Mouse (Mus musculus): ENCODE measurements around the gene Pkdrej.
"Not testable (repeated sequence)": the region's sequence is repeated elsewhere in the genome, so short reads cannot be mapped to it uniquely, and the experiment has no call there.

The Pkdrej gene

DNA sequence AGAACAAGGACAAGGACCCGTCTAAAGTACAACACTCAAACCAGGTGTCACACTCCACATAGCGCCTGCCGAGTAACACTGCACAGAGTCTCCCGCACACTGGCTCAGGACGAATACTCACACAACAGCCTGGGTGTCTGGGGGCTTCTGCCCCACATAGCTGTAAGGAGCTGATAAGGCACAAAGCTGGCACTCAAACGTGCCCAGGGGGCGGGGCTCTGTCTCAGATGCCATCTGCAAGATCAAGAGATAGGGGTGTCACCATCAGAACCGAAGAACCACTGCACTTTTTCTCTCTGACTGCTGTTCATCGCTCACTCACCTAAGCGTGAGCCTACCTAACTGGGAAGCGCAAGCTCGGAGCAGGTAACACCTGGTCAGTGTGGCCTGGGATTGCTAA is 12.4 kb downstream of the Pkdrej start:
- DNase-seq: peak; percentile 52 to 68

GRCm38 (mm10) chr15:85808434-85808833 is 13.1 kb downstream of the Pkdrej start:
- DNase-seq: no peak

DNA sequence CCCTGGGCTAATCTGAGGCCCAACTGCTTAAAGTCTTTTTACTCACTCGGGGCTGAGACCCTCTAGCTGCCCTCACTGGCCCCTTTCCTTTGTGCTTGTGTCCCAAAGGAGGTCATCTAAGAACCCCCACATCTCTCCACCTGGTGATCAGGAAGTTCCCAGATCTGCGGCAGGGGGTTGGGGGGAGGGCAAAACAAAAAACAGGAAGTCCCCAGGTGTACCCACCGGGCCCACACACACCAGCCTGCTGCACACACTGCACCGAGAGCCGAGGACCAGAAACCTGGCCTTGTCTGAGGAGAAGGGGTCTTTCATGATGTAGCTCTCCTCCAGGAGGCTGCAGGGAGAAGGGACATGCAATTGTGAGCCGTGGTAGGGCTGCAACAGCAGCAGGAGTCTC is 13.5 kb downstream of the Pkdrej start:
- peak in 1 of 2 experiments; percentile 25 for DNase-seq

DNA sequence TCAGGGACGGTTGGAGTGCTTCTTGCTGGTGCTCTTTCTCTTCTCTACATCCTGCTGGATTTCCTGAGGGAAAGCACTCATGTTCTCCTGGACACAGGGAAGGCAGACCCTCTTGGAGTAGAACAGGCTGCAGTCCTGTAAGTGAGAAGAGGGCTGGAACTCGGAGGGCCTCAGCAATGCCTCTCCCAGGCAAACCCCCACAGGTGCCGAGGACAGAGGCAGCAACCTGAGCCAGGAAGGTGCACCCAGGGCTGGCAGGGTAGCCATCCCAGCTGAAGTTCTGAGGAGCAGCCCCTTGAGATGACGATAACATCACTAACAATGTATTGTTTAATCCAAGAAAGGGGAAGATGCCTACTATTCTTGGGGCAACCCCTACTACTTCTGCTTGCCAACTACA is 14.1 kb downstream of the Pkdrej start:
- DNase-seq: no peak

DNA sequence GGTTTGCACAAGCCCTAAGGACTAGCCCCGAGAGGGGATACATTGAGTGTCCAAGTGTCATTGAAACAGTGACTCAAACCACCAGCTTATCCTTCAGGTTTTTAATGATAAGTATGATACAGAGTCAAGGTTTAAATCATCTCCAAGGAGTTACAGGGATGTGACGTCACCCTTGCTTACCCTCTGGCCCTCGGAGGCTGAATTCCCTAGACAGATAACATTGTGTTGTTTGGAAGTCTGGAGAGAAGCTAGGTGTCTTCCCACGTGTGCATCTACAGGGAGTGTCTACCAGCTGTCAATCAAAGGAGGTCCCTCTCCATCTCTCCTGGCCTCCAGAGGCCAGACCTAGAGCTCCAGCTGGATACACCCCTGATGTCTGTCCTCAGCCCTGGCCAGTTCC is 14.6 kb downstream of the Pkdrej start:
- DNase-seq: no peak

- no peak for DNase-seq
Measured at GRCm38 (mm10) chr15:85802931-85803330, 18.6 kb downstream of the Pkdrej start.

GRCm38 (mm10) chr15:85798676-85799075 is 22.9 kb downstream of the Pkdrej start:
- no peak for DNase-seq

DNA sequence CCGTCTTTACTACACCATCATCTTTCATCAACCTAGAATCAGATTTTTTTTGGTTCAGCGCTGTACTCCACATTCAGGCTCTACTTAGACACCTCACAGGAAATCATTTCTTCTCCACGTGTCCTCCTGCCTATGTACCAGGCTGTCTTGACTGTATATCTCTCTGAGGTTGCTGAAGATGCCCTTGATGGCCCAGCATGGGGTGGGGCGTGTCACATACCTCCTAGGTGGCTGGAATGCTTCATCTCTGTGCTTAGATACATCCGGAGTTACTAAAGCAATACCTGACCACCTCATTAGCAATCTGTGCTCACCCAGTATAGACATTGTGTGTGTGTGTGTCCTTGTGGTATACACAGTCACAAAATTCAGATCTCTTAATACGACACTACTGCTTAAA is 26.0 kb downstream of the Pkdrej start:
- DNase-seq: no peak

DNA sequence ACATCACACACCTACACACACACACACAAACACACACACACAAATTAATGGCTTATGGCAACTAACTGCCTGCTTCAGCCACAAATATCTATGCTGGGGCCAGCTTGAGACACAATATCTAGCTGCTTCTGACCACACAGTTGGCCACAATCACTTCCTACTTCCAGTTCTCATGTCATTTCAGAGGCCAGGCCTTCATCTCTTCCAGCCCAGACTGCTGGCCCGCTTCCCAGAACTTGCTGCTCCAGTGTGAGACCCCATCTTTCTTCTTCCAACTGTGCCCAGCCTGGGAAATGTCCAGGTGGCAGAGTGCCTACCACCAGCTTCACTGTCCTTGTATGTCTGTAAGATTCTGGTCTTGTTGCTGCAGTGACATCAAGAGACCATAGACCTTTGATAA is 28.7 kb downstream of the Pkdrej start:
- DNase-seq: no peak

DNA sequence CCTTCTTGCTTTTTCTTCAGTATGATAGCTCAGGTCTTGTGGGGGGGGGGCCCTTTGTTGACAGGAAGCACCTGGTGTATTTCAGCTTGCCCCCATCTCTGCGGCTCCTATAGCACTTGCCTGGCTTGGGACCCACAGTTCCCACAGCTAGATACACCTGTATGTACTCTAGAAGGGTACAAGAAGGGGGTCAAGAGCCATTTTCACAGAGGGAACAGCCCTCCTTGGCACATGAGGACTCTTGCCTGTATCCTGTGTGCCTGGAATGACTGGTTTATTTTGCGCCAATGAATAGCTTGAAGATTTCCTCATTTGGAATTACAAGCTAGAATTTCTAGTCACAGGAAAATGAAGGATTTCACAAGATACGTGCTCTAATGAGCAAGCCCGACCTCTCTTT is 30.1 kb downstream of the Pkdrej start:
- no peak for DNase-seq

DNA sequence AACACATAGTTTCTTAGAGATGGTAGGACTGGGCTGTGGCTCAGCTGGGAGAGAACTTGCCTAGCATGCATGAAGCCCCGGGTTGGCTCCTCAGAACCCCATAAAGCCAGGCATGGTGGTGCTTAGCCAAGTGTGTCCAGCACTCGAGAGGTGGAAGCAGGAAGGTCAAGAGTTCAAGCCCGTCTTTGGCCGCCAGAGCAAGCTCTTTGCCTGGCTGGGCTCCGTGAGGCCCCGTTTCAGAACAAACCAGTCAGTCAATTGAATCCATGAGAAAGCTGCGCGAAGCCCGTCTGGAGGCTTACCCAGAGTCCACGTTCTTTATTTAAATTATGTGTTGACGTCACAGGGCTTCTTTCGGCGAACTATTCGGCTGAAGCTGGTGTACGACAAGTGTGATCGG is 32.9 kb downstream of the Pkdrej start:
- no peak for DNase-seq

DNA sequence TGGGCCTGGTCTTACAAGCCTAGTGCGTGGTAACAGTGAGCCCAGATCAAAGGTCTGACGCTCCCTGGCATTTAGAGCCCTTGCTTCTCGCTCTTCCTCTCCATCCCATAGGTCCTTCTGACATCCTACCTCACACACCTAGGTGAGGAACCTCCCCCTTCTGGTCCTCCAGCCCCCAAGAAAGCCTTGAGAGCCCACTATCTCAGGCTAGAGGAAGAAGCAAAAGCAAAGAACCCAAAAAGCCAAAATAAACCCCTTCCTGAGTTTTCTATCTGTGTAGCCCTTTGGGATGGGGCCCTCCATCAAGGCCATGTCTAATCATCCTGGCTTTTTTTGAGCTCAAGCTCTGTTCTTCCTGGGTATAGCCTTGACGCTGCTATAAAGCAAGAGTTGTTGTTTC is 33.5 kb downstream of the Pkdrej start:
- no peak for DNase-seq

DNA sequence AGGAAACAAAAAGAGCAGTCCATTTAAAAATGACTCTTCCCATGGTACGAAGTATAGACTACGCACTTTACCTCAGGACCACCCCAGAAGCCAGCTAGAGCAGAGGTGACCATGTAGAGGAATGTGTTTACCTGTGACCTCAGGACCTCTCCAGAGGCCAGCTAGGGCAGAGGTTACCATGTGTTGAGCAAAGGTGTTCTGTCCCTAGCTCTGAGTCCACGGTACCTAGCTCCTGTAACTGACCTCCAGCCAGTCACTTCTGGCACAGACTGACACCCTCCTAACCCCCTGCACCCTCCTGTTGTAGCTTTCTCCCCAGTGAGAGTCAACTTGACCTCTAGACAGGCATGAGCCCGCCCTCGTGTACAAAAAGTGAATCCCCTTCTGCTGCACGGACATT is 34.1 kb downstream of the Pkdrej start:
- DNase-seq: no peak

- DNase-seq: no peak
Measured at GRCm38 (mm10) chr15:85786711-85787110, 34.8 kb downstream of the Pkdrej start.

DNA sequence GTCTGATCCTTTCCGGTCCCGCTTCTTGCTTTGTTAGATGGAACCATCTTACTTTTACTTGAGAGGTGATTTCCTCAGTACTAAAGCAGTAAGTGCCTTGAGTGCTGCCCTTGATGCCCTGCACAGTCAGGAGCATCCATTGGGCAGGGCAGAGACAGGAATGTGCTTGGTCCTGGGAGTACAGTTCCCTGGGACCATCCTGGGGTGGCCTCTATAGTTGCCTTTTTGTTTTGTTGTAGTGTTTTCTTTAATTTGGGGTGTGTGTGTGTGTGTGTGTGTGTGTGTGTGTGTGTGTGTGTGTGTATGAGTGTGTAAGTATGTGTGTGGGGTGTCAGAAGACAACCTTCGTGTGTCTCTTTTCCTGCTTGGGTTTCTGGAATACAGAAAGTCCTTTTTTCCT is 37.2 kb downstream of the Pkdrej start:
- DNase-seq: no peak

- no peak for DNase-seq
Measured at GRCm38 (mm10) chr15:85783146-85783545, 38.4 kb downstream of the Pkdrej start.

- not testable (repeated sequence) for DNase-seq
Measured at GRCm38 (mm10) chr15:85778891-85779290, 42.6 kb downstream of the Pkdrej start.

GRCm38 (mm10) chr15:85776771-85777170 is 44.8 kb downstream of the Pkdrej start:
- DNase-seq: no peak

GRCm38 (mm10) chr15:85776241-85776640 is 45.3 kb downstream of the Pkdrej start:
- DNase-seq: no peak

DNA sequence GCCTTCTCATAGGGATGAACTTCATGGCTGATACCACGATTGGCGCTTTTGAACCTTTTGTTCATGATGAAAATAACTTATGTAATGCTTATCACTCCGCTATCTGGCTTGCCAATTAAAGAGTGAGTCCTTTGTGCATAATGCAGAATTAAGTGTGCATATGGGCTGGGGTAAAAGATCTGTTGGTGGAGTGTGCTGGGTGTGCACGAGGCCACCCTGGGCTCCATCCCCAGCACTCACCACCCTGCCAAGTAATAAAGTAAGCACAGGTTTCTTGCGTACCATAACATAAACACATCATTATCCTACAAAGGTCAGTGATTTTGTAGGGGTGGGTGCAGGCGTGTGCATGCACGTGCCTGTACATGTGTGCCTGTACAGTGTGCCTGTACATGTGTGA is 46.5 kb downstream of the Pkdrej start:
- DNase-seq: no peak

DNA sequence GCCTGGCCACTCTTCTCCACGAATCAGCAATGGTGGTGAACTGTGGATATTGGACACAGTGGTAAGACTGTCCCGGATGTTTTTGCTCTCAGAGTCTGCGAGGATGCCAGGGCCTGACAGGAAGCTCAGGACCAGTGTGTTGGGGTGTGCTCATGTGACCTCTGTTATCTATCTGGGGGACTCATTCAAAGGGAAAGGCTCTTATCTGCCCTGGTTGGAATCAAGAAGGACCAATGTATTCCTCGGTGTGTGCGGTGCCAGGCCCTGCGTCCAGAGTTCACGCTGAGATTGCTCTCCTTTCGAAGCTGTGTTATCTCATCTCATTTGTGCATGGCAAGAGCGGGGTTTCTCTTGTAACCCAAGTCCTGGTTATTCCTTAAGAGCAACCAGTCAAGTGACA is 47.1 kb downstream of the Pkdrej start:
- DNase-seq: no peak

GRCm38 (mm10) chr15:85772146-85772740 is 49.3 kb downstream of the Pkdrej start:
- DNase-seq: no peak

DNA sequence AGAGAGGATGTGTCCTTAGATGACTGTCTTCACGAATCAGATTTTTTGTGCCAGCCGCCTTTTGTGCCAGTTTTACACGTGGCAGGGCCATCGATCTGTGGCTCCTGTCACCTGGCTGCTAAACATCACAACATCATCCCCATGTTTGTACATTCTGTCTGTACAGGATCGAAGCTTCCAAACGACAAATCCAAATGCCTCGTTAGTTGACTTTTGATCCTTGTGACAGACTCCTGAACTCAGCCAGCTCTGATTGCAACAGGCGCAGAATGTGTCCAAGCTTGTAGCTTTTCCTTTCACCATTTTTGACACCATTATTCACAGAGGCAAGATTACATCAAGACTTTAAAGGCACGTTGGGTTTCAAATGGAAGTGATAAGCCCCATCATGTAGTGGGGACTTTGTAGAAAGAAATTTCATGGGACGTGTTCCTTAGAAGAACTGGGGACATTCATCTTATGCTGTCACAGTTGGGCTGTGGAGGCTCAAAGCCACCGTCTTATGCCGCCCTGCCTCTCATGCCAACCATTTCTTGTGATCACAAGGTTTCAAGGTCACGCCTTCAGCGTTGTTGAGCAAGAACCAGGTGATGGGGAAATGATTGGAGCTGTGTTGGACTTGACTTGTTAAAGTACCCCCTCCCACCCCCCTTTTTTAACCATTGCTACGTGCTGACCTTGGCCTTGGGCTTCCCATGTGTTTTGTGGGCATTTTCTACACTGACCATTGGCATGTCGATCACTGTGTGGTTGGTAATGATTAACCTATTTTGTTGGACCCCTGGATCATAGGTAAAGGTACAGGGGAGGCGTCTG is 50.0 kb downstream of the Pkdrej start:
- no peak for DNase-seq

- no peak for DNase-seq
Measured at GRCm38 (mm10) chr15:85768991-85769390, 52.5 kb downstream of the Pkdrej start.

- DNase-seq: no peak
Measured at GRCm38 (mm10) chr15:85766677-85767076, 54.9 kb downstream of the Pkdrej start.

Measured in thymus, adult 18-20 months (tissue).